Mouse (Mus musculus): ENCODE measurements around the gene Mrpl35. TPM values are rescaled to one million over a fixed set of nuclear protein-coding genes. Genes with fewer than 3 reads are reported as not detected.
A peak's percentile ranks its signal among the peaks of the same experiment; 100 is the strongest.
"Not testable (repeated sequence)": the region's sequence is repeated elsewhere in the genome, so short reads cannot be mapped to it uniquely, and the experiment has no call there.

Mrpl35 gene
- polyA plus RNA-seq (2014; fragmentation: Nextera tagmentation; extraction: Ambion mirVana), result 58.7 and 59.7 TPM in 2 replicates

GRCm38 (mm10) chr6:71826869-71827268 lies at the start of gene Mrpl35:
Gene Mrpl35 (minus strand): TSS chr6:71826969.
- Histone ChIP-seq H3K27me3 (ENCODE audit: control insufficient read depth, insufficient read depth, low read length) (no peaks in the 10 kb centered on the region), H3K4me1 (ENCODE audit: control insufficient read depth, insufficient read depth, low read length) (peaks cover under 1% of the 10 kb centered on the region; the same call in 1 of the 2 replicates), H3K36me3 (ENCODE audit: control insufficient read depth, insufficient read depth, low read length) (no peaks in the 10 kb centered on the region), H3K9ac (ENCODE audit: low read length) (no peak within 1 kb of the TSS), H3K4me2 (ENCODE audit: low read depth) (no peak within 1 kb of the TSS), H3K27ac (ENCODE audit: low read depth, low read length) (no peak within 1 kb of the TSS), H3K9me3 (ENCODE audit: control insufficient read depth, low read length) (no peaks in the 10 kb centered on the region), H3K4me3 (ENCODE audit: low read depth, low read length) (no peak within 1 kb of the TSS)
- ATAC-seq (ENCODE audit: insufficient read depth, low FRiP score, low TSS enrichment) (no peak), DNase-seq (ENCODE audit: low spot score) (no peak)
- 60% methylated on average over 1 of the region's 1 CpGs for WGBS

- H3K4me3 ChIP-seq (ENCODE audit: low read depth, low read length), result no peak overlapping the region
- no peaks in the 10 kb centered on the region for H3K9me3 ChIP-seq (ENCODE audit: control insufficient read depth, low read length)
- no peak overlapping the region for H3K9ac ChIP-seq (ENCODE audit: low read length)
- no peak for DNase-seq (ENCODE audit: low spot score)
- H3K4me1 ChIP-seq (ENCODE audit: control insufficient read depth, insufficient read depth, low read length), result no peaks in the 10 kb centered on the region
- WGBS, result 92% methylated on average over 9 of the region's 9 CpGs
- no peak for ATAC-seq (ENCODE audit: insufficient read depth, low FRiP score, low TSS enrichment)
- H3K27ac ChIP-seq (ENCODE audit: low read depth, low read length), result no peak overlapping the region
- no peaks in the 10 kb centered on the region for H3K27me3 ChIP-seq (ENCODE audit: control insufficient read depth, insufficient read depth, low read length)
- no peak overlapping the region for H3K4me2 ChIP-seq (ENCODE audit: low read depth)
- H3K36me3 ChIP-seq (ENCODE audit: control insufficient read depth, insufficient read depth, low read length), result peaks cover 10% of the 10 kb centered on the region
Measured at GRCm38 (mm10) chr6:71871396-71871795, 44.6 kb upstream of the Mrpl35 start.

DNA sequence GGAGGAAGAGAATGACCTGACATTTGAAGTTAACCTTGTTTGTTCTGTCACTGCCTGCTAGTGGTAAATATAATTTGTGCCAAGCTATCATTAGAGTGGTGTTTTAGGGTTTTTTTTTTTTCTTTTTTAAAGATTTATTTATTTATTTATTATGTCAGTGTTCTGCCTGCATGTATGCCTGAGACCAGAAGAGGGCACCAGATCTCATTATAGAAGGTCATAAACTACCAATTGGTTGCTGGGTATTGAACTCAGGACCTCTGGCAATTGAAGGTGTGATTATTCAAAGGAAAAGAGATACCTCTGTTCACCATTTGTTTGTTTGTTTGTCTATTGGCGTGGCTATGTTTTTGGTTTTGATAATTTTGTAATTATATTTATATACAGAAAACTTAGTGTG lies 42.0 kb upstream of the Mrpl35 start:
- H3K36me3 ChIP-seq (ENCODE audit: control insufficient read depth, insufficient read depth, low read length), result peaks cover 17% of the 10 kb centered on the region
- no peak for DNase-seq (ENCODE audit: low spot score)
- H3K4me2 ChIP-seq (ENCODE audit: low read depth), result no peak overlapping the region
- H3K27ac ChIP-seq (ENCODE audit: low read depth, low read length), result no peak overlapping the region
- no peak overlapping the region for H3K4me3 ChIP-seq (ENCODE audit: low read depth, low read length)
- H3K9ac ChIP-seq (ENCODE audit: low read length), result no peak overlapping the region
- H3K9me3 ChIP-seq (ENCODE audit: control insufficient read depth, low read length), result no peaks in the 10 kb centered on the region; the same call in 1 of the 2 replicates
- no peaks in the 10 kb centered on the region for H3K27me3 ChIP-seq (ENCODE audit: control insufficient read depth, insufficient read depth, low read length)
- ATAC-seq (ENCODE audit: insufficient read depth, low FRiP score, low TSS enrichment), result no peak
- H3K4me1 ChIP-seq (ENCODE audit: control insufficient read depth, insufficient read depth, low read length), result no peaks in the 10 kb centered on the region
- 91% methylated on average over 1 of the region's 1 CpGs for WGBS

- Histone ChIP-seq H3K9ac (ENCODE audit: low read length) (no peak overlapping the region), H3K27ac (ENCODE audit: low read depth, low read length) (no peak overlapping the region), H3K4me3 (ENCODE audit: low read depth, low read length) (no peak overlapping the region), H3K4me1 (ENCODE audit: control insufficient read depth, insufficient read depth, low read length) (no peaks in the 10 kb centered on the region), H3K27me3 (ENCODE audit: control insufficient read depth, insufficient read depth, low read length) (no peaks in the 10 kb centered on the region), H3K4me2 (ENCODE audit: low read depth) (no peak overlapping the region), H3K9me3 (ENCODE audit: control insufficient read depth, low read length) (no peaks in the 10 kb centered on the region; the same call in 1 of the 2 replicates), H3K36me3 (ENCODE audit: control insufficient read depth, insufficient read depth, low read length) (peaks cover 22% of the 10 kb centered on the region)
- DNase-seq (ENCODE audit: low spot score), result no peak
- 94% methylated on average over 2 of the region's 2 CpGs for WGBS
- ATAC-seq (ENCODE audit: insufficient read depth, low FRiP score, low TSS enrichment), result no peak
Measured at GRCm38 (mm10) chr6:71867751-71868150, 41.0 kb upstream of the Mrpl35 start.

GRCm38 (mm10) chr6:71846906-71847305 lies 20.1 kb upstream of the Mrpl35 start:
- H3K4me2 ChIP-seq (ENCODE audit: low read depth); DNase-seq (ENCODE audit: low spot score); H3K4me3 ChIP-seq (ENCODE audit: low read depth, low read length); H3K9ac ChIP-seq (ENCODE audit: low read length); ATAC-seq (ENCODE audit: insufficient read depth, low FRiP score, low TSS enrichment); H3K4me1 ChIP-seq (ENCODE audit: control insufficient read depth, insufficient read depth, low read length); H3K27ac ChIP-seq (ENCODE audit: low read depth, low read length); H3K36me3 ChIP-seq (ENCODE audit: control insufficient read depth, insufficient read depth, low read length); H3K27me3 ChIP-seq (ENCODE audit: control insufficient read depth, insufficient read depth, low read length); H3K9me3 ChIP-seq (ENCODE audit: control insufficient read depth, low read length): not testable (repeated sequence)
- 93% methylated on average over 6 of the region's 6 CpGs for WGBS

- Histone ChIP-seq H3K4me2 (ENCODE audit: low read depth) (no peak overlapping the region), H3K27ac (ENCODE audit: low read depth, low read length) (no peak overlapping the region), H3K36me3 (ENCODE audit: control insufficient read depth, insufficient read depth, low read length) (no peaks in the 10 kb centered on the region), H3K4me3 (ENCODE audit: low read depth, low read length) (no peak overlapping the region), H3K9ac (ENCODE audit: low read length) (no peak overlapping the region), H3K9me3 (ENCODE audit: control insufficient read depth, low read length) (no peaks in the 10 kb centered on the region), H3K4me1 (ENCODE audit: control insufficient read depth, insufficient read depth, low read length) (no peaks in the 10 kb centered on the region), H3K27me3 (ENCODE audit: control insufficient read depth, insufficient read depth, low read length) (no peaks in the 10 kb centered on the region)
- DNase-seq (ENCODE audit: low spot score) (no peak), ATAC-seq (ENCODE audit: insufficient read depth, low FRiP score, low TSS enrichment) (no peak)
- WGBS, result 93% methylated on average over 1 of the region's 1 CpGs
Measured at GRCm38 (mm10) chr6:71840597-71841290, 14.0 kb upstream of the Mrpl35 start.

GRCm38 (mm10) chr6:71839815-71840214 lies 13.0 kb upstream of the Mrpl35 start:
- H3K27me3 ChIP-seq (ENCODE audit: control insufficient read depth, insufficient read depth, low read length), result no peaks in the 10 kb centered on the region
- H3K27ac ChIP-seq (ENCODE audit: low read depth, low read length), result no peak overlapping the region
- no peak overlapping the region for H3K9ac ChIP-seq (ENCODE audit: low read length)
- no peak overlapping the region for H3K4me3 ChIP-seq (ENCODE audit: low read depth, low read length)
- no peak for ATAC-seq (ENCODE audit: insufficient read depth, low FRiP score, low TSS enrichment)
- H3K4me1 ChIP-seq (ENCODE audit: control insufficient read depth, insufficient read depth, low read length), result no peaks in the 10 kb centered on the region
- H3K9me3 ChIP-seq (ENCODE audit: control insufficient read depth, low read length), result no peaks in the 10 kb centered on the region
- no peak overlapping the region for H3K4me2 ChIP-seq (ENCODE audit: low read depth)
- DNase-seq (ENCODE audit: low spot score), result no peak
- no peaks in the 10 kb centered on the region for H3K36me3 ChIP-seq (ENCODE audit: control insufficient read depth, insufficient read depth, low read length)

DNA sequence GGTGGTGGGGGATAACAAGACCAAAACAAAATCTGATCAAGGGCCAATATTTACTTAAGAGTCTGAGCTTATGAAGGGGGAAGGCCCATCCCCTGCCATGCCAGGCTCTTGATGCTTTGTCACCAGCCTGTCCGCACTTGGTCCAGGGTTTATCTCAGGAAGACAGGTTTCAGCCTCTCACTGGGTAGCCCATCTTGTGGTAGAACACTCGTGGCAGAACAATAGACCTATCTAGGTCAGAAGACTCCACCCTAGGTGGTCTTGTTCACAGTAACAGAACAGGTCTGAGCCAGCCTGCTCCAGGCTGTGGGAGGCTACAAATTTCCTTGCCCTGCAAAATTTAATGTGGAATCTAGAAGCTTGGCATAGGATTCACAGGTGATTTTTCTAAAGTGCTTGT lies 10.0 kb upstream of the Mrpl35 start:
- no peak for DNase-seq (ENCODE audit: low spot score)
- no peak overlapping the region for H3K27ac ChIP-seq (ENCODE audit: low read depth, low read length)
- H3K4me1 ChIP-seq (ENCODE audit: control insufficient read depth, insufficient read depth, low read length), result peaks cover 5% of the 10 kb centered on the region; the same call in 1 of the 2 replicates
- no peak overlapping the region for H3K4me2 ChIP-seq (ENCODE audit: low read depth)
- 86% methylated on average over 2 of the region's 2 CpGs for WGBS
- H3K9me3 ChIP-seq (ENCODE audit: control insufficient read depth, low read length), result no peaks in the 10 kb centered on the region
- H3K27me3 ChIP-seq (ENCODE audit: control insufficient read depth, insufficient read depth, low read length), result no peaks in the 10 kb centered on the region
- ATAC-seq (ENCODE audit: insufficient read depth, low FRiP score, low TSS enrichment), result no peak
- no peak overlapping the region for H3K9ac ChIP-seq (ENCODE audit: low read length)
- no peak overlapping the region for H3K4me3 ChIP-seq (ENCODE audit: low read depth, low read length)
- H3K36me3 ChIP-seq (ENCODE audit: control insufficient read depth, insufficient read depth, low read length), result peaks cover 2% of the 10 kb centered on the region; the same call in 1 of the 2 replicates

DNA sequence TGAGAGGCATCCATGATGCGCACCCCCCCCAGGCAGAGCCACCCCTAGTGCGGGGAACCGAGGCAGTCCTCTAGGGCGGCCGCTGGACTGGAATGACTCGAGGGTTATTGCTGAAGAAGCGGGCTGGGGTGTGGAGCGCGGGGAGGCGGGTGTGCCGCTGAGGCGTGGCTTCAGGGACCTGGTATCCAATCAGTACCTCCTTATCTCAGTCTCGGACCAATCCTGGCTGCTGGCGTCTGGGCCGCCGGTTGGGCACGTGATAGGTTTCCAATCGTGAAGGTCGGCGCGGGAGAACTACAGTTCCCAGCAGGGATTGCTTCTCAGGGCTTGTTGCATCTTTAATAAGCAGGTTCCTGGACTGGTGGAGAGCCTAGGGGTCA lies 4.8 kb upstream of the Mrpl35 start:
- peak; percentile 95 for DNase-seq (ENCODE audit: low spot score)
- under 1% methylated on average over 21 of the region's 21 CpGs for WGBS
- H3K4me1 ChIP-seq (ENCODE audit: control insufficient read depth, insufficient read depth, low read length), result peaks cover 5% of the 10 kb centered on the region; the same call in 1 of the 2 replicates
- peak; percentile 100 for ATAC-seq (ENCODE audit: insufficient read depth, low FRiP score, low TSS enrichment)
- peak overlapping the region; percentile 96 for H3K4me3 ChIP-seq (ENCODE audit: low read depth, low read length)
- no peaks in the 10 kb centered on the region for H3K9me3 ChIP-seq (ENCODE audit: control insufficient read depth, low read length)
- H3K4me2 ChIP-seq (ENCODE audit: low read depth), result peak overlapping the region; percentile 69
- H3K36me3 ChIP-seq (ENCODE audit: control insufficient read depth, insufficient read depth, low read length), result peaks cover 2% of the 10 kb centered on the region; the same call in 1 of the 2 replicates
- no peaks in the 10 kb centered on the region for H3K27me3 ChIP-seq (ENCODE audit: control insufficient read depth, insufficient read depth, low read length)
- peak overlapping the region; percentile 76 for H3K27ac ChIP-seq (ENCODE audit: low read depth, low read length)
- H3K9ac ChIP-seq (ENCODE audit: low read length), result peak overlapping the region; percentile 87
